Mouse (Mus musculus): ENCODE measurements at regions not wholly inside any gene's neighbourhood (a gene's known extent, or its start where the extent isn't known, plus 50 kb on each side); places are given as distances from the start of the nearest gene placed in this dataset.
A peak's percentile ranks its signal among the peaks of the same experiment; 100 is the strongest.

DNA sequence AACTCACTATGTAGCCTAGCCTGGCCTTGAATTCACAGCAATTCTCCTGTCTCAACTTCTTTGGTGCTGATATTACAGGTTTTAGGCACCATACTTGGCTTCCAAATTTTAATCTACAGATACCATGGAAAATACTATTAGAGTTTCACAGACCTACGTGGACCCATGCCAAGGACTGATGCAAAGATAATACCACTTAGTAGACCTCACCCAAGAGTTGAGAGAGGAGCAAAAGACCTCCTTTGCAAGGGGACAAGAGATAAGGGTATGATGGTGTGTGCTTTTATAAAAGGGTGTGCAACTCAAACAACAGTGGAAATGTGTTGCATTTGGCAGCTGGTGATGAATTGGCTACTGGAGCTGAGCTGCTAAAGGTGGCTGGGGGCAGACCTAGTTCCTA lies 358.6 kb upstream of the Diaph2 start:
- Histone ChIP-seq H3K4me2 (replicated peaks) (no peak overlapping the region), H3K27me3 (ENCODE audit: control insufficient read depth, insufficient read depth, low read length) (no peaks in the 10 kb centered on the region), H3K4me1 (replicated peaks; ENCODE audit: control insufficient read depth, insufficient read depth, low read length) (no peaks in the 10 kb centered on the region), H3K9ac (no peak overlapping the region), H3K27ac (no peak overlapping the region), H3K36me3 (replicated peaks; ENCODE audit: control insufficient read depth, insufficient read depth) (no peaks in the 10 kb centered on the region), H3K9me3 (ENCODE audit: control insufficient read depth, low read length) (no peaks in the 10 kb centered on the region), H3K4me3 (replicated peaks; ENCODE audit: low read length) (no peak overlapping the region)
- ATAC-seq (ENCODE audit: low FRiP score) (no peak), DNase-seq (ENCODE audit: low spot score) (no peak)
- WGBS = 72% methylated on average over 1 of the region's 1 CpGs

DNA sequence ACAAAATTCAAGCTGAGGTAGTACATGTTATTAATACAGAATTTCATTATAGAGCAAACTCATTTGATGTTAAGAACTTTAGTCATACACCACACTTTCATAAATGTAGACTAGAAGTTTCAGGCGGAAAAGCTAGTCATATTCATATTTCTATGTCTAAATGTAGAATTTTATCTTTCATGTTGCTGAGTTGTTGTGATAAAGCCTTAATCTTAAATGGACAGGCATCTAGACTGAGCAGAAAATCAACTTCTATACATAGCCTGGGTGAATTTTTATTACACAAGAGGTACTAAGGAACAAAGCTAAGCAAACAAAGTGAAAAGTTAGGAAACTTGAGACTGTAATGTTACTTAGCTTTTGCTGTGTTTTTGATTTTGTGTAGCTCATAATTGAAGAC lies 341.8 kb upstream of the Diaph2 start:
- ATAC-seq (ENCODE audit: low FRiP score) (no peak), DNase-seq (ENCODE audit: low spot score) (no peak)
- Histone ChIP-seq H3K27ac (no peak overlapping the region), H3K4me1 (replicated peaks; ENCODE audit: control insufficient read depth, insufficient read depth, low read length) (no peaks in the 10 kb centered on the region), H3K4me2 (replicated peaks) (no peak overlapping the region), H3K27me3 (ENCODE audit: control insufficient read depth, insufficient read depth, low read length) (no peaks in the 10 kb centered on the region), H3K9me3 (ENCODE audit: control insufficient read depth, low read length) (no peaks in the 10 kb centered on the region), H3K9ac (no peak overlapping the region), H3K4me3 (replicated peaks; ENCODE audit: low read length) (no peak overlapping the region), H3K36me3 (replicated peaks; ENCODE audit: control insufficient read depth, insufficient read depth) (no peaks in the 10 kb centered on the region)
- WGBS = 100% methylated on average over 1 of the region's 1 CpGs

DNA sequence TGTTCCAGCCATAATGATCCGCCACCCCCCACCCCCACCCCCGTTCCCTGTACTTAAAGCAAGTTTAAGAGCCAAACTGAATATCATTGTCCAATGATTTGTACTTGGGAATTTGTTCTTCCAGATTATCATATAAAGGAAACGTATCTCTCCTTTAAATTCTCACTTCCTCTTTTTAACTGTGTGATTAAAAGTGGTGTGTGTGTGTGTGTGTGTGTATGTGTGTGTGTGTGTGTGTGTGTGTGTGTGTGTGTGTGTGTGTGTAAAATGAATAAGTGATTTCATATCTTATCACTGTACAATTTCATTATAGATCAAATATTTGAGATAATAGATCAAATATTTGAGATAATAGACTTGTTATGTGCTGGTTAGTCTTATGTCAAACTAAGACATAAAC lies 339.5 kb upstream of the Diaph2 start:
- no peaks in the 10 kb centered on the region for H3K27me3 ChIP-seq (ENCODE audit: control insufficient read depth, insufficient read depth, low read length)
- ATAC-seq (ENCODE audit: low FRiP score) (no peak), DNase-seq (ENCODE audit: low spot score) (no peak)
- H3K4me1 ChIP-seq (replicated peaks; ENCODE audit: control insufficient read depth, insufficient read depth, low read length) = no peaks in the 10 kb centered on the region
- H3K4me2 ChIP-seq (replicated peaks) = no peak overlapping the region
- 88% methylated on average over 3 of the region's 3 CpGs for WGBS
- H3K4me3 ChIP-seq (replicated peaks; ENCODE audit: low read length) = no peak overlapping the region
- H3K27ac ChIP-seq = no peak overlapping the region
- H3K36me3 ChIP-seq (replicated peaks; ENCODE audit: control insufficient read depth, insufficient read depth) = no peaks in the 10 kb centered on the region
- H3K9ac ChIP-seq = no peak overlapping the region
- no peaks in the 10 kb centered on the region for H3K9me3 ChIP-seq (ENCODE audit: control insufficient read depth, low read length)

DNA sequence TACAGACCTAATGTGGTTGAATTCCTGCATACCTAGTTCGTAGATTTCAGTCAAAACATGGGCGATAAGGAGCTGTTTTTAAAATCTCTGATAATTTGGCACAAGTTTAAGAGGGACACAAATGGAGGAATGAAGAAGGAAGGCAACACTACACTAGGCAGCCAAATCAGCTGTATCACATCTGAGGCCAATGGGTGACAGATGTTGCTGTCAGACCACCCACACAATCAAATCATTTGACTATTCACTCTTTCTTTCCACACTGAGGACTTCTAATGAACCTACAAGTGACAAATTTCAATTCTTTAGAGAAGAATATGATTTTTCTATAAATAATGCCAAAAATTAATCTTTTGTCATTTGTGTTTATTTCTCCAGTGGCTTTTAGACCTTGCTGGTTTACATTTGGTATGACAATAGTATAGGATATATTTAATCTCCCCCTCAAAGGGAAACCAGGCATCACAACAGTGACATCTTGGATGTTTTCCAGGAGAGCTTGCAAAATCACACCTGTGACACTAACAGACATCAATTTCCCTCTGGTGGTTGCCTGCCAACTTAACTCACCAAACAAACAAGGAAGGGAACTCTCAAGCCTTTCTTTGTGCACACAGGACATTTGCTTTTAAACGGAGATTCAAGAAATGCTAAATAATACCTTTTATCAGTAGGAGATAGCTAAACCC lies 336.5 kb upstream of the Diaph2 start:
- Histone ChIP-seq H3K4me2 (replicated peaks) (no peak overlapping the region), H3K36me3 (replicated peaks; ENCODE audit: control insufficient read depth, insufficient read depth) (no peaks in the 10 kb centered on the region), H3K27ac (no peak overlapping the region), H3K27me3 (ENCODE audit: control insufficient read depth, insufficient read depth, low read length) (no peaks in the 10 kb centered on the region), H3K4me1 (replicated peaks; ENCODE audit: control insufficient read depth, insufficient read depth, low read length) (no peaks in the 10 kb centered on the region), H3K9me3 (ENCODE audit: control insufficient read depth, low read length) (no peaks in the 10 kb centered on the region), H3K9ac (no peak overlapping the region), H3K4me3 (replicated peaks; ENCODE audit: low read length) (no peak overlapping the region)
- ATAC-seq (ENCODE audit: low FRiP score) (no peak), DNase-seq (ENCODE audit: low spot score) (no peak)
- WGBS = 54% methylated on average over 3 of the region's 3 CpGs

DNA sequence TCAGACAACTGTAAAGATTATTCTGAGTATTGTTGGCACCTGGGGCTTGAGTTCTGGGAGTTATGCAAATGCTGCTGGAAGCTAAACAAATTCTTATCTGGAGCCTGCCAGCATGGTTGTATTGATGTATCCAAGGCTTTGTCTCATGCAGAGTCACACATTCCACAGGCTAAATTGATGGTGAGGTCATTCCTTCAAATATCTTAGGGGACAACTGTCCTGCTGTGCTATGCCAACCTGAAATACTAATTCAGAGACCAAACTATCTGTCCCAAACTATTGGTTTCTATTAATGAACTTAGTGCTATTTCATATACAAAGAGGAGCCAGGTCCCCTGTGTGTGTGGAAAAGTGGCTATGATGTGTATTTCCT lies 335.9 kb upstream of the Diaph2 start:
- Histone ChIP-seq H3K4me2 (replicated peaks) (no peak overlapping the region), H3K4me1 (replicated peaks; ENCODE audit: control insufficient read depth, insufficient read depth, low read length) (no peaks in the 10 kb centered on the region), H3K4me3 (replicated peaks; ENCODE audit: low read length) (no peak overlapping the region), H3K9me3 (ENCODE audit: control insufficient read depth, low read length) (no peaks in the 10 kb centered on the region), H3K27ac (no peak overlapping the region), H3K9ac (no peak overlapping the region), H3K36me3 (replicated peaks; ENCODE audit: control insufficient read depth, insufficient read depth) (no peaks in the 10 kb centered on the region), H3K27me3 (ENCODE audit: control insufficient read depth, insufficient read depth, low read length) (no peaks in the 10 kb centered on the region)
- ATAC-seq (ENCODE audit: low FRiP score) = no peak
- DNase-seq (ENCODE audit: low spot score) = no peak

DNA sequence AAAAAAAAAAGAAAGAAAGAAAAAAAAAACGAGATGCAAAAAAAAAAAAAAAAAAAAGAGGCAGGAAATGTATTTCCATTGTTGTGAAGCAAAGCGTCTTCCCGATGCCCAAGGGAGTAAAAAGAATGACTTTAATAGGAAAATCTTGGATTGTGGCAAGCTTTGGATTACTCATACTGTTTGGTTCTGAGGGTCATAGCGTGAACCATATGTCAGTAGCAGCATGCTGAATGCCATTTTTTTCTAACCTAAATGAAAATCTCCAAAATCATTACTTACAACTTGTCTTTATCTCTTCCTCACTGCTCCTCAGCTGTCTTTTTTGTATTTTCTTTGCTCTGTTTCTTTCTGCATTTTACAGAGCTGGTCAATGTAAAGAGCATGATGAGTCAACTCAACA lies 334.2 kb upstream of the Diaph2 start:
- Histone ChIP-seq H3K9me3 (ENCODE audit: control insufficient read depth, low read length) (no peaks in the 10 kb centered on the region), H3K4me1 (replicated peaks; ENCODE audit: control insufficient read depth, insufficient read depth, low read length) (no peaks in the 10 kb centered on the region), H3K36me3 (replicated peaks; ENCODE audit: control insufficient read depth, insufficient read depth) (no peaks in the 10 kb centered on the region), H3K9ac (no peak overlapping the region), H3K4me3 (replicated peaks; ENCODE audit: low read length) (no peak overlapping the region), H3K4me2 (replicated peaks) (no peak overlapping the region), H3K27me3 (ENCODE audit: control insufficient read depth, insufficient read depth, low read length) (no peaks in the 10 kb centered on the region), H3K27ac (no peak overlapping the region)
- DNase-seq (ENCODE audit: low spot score) = no peak
- no peak for ATAC-seq (ENCODE audit: low FRiP score)
- 54% methylated on average over 4 of the region's 4 CpGs for WGBS

DNA sequence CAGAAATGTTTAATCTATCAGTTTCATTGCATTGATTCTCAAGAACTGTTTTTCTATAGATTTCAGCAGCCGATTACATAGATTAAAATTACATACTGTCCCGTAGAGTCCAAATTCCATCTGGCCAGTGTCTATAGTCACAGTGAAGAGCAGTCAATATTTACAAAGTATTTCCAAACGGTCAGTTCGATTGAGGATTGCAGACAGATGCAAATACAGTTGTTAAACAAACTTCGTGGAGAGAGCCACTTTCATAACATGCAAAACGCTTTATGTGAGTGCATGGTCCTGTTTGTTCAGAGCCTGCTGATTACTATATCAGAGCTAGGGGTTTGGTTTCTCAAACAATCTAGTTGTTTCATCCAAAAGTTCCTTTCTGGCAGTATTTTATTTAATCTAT lies 301.0 kb upstream of the Diaph2 start:
- H3K4me1 ChIP-seq (replicated peaks; ENCODE audit: control insufficient read depth, insufficient read depth, low read length) = no peaks in the 10 kb centered on the region
- H3K9me3 ChIP-seq (ENCODE audit: control insufficient read depth, low read length) = no peaks in the 10 kb centered on the region
- 95% methylated on average over 6 of the region's 6 CpGs for WGBS
- no peak overlapping the region for H3K27ac ChIP-seq
- ATAC-seq (ENCODE audit: low FRiP score) = no peak
- H3K36me3 ChIP-seq (replicated peaks; ENCODE audit: control insufficient read depth, insufficient read depth) = no peaks in the 10 kb centered on the region
- H3K4me2 ChIP-seq (replicated peaks) = no peak overlapping the region
- H3K9ac ChIP-seq = no peak overlapping the region
- DNase-seq (ENCODE audit: low spot score) = no peak
- no peak overlapping the region for H3K4me3 ChIP-seq (replicated peaks; ENCODE audit: low read length)
- H3K27me3 ChIP-seq (ENCODE audit: control insufficient read depth, insufficient read depth, low read length) = no peaks in the 10 kb centered on the region

DNA sequence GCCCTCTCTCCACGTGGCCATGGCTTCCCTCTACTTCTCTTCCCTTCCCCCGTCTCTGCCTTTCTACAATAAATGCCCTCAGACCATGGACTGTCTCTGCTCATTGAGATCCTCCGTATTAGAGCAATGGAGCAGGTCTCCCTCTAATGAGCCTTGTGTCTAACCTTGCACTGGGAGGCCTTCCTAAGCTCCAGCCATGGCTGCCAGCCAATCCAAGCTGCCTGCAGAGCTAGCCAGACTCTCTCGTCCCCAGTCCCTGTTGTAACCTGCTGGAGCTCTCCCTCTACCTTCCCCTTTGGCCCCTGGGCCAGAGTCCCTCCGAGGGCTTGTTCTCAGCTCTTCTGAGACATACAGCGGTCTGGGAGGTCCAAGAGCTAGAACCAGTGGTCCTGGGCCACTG lies 273.3 kb upstream of the Diaph2 start:
- DNase-seq (ENCODE audit: low spot score) = no peak
- Histone ChIP-seq H3K9ac (no peak overlapping the region), H3K4me2 (replicated peaks) (no peak overlapping the region), H3K36me3 (replicated peaks; ENCODE audit: control insufficient read depth, insufficient read depth) (no peaks in the 10 kb centered on the region), H3K27me3 (ENCODE audit: control insufficient read depth, insufficient read depth, low read length) (no peaks in the 10 kb centered on the region), H3K9me3 (ENCODE audit: control insufficient read depth, low read length) (no peaks in the 10 kb centered on the region), H3K4me1 (replicated peaks; ENCODE audit: control insufficient read depth, insufficient read depth, low read length) (no peaks in the 10 kb centered on the region), H3K4me3 (replicated peaks; ENCODE audit: low read length) (no peak overlapping the region), H3K27ac (no peak overlapping the region)
- 72% methylated on average over 6 of the region's 6 CpGs for WGBS
- ATAC-seq (ENCODE audit: low FRiP score) = no peak

DNA sequence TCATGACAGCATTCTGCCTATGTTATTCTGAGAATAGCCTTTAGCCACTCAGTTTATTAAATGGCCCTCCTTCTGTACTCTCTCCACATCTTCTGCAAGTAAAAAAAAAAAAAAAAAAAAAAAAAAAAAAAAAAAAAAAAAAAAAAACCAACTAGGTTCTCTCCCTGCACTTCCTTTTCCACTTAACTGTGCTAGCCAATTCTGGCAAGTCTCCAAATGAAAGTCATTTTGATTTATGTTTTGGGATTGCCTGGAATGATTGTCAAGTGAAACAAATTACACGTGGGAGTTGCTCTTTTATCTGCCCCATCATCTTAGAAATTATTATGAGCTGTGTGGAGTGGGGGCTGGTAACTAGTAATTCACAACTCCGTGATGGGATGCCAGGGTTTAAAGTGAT lies 255.0 kb upstream of the Diaph2 start:
- no peaks in the 10 kb centered on the region for H3K36me3 ChIP-seq (replicated peaks; ENCODE audit: control insufficient read depth, insufficient read depth)
- WGBS = 31% methylated on average over 2 of the region's 2 CpGs
- ATAC-seq (ENCODE audit: low FRiP score) (no peak; the same call in 1 of the 2 replicates), DNase-seq (ENCODE audit: low spot score) (peak; percentile 25)
- no peaks in the 10 kb centered on the region for H3K4me1 ChIP-seq (replicated peaks; ENCODE audit: control insufficient read depth, insufficient read depth, low read length)
- no peak overlapping the region for H3K4me3 ChIP-seq (replicated peaks; ENCODE audit: low read length)
- H3K27me3 ChIP-seq (ENCODE audit: control insufficient read depth, insufficient read depth, low read length) = no peaks in the 10 kb centered on the region
- no peak overlapping the region for H3K27ac ChIP-seq
- H3K9ac ChIP-seq = no peak overlapping the region
- H3K9me3 ChIP-seq (ENCODE audit: control insufficient read depth, low read length) = no peaks in the 10 kb centered on the region
- H3K4me2 ChIP-seq (replicated peaks) = no peak overlapping the region
